Mouse (Mus musculus): ENCODE data around the gene Pex5l.

Gene Pex5l

DNA sequence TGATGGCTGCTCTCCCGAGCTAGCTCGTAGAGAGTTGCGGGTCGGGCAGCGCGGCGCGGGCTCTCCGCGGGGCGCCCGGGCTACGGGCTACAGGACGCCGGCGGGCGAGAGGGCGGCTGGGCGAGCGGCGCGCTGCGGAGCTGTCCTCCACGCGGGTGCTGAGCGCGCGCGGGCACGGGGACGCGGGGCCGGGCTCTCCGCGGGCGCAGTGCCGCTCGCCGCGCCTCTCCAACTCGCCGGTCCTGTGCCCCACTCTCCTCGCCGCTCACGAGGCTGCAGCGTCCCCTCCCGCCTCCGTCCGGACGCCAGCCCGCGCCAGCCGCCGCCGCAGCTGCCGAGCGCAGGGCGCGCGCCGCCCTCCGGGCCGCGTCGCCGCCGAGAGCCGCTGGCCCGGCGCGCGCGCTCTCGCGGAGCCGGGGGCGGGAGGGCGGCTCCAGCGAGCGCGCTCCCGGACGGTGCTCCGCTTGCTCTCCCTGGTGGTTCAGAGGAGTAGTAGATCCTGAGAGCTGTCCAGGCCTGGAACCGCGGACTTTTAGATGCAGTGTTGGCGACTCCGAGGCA lies at the start of gene Pex5l:
Pex5l (minus strand) TSS at position 347 of the 561 bp plus-strand sequence.
- peak; percentile 18 for DNase-seq

DNA sequence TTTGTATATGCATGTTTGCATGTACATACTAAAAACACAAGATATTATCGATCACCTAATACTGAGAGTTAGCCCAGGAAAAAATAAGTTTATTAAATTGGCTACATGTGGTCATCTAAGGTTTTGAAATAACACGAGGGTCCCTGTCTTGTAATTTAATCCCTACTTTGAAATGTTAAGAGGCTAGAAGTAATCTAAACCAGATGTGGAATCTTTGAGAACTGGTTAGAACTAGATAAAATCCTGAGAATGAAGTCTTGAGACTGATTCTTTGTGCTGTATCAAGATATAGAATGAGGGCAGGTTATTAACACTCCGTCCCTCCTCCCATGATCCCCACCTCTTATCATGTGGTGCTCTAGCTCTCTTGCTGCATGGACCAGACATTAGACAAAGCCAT lies 22.1 kb upstream of the Pex5l start:
- DNase-seq = no peak

DNA sequence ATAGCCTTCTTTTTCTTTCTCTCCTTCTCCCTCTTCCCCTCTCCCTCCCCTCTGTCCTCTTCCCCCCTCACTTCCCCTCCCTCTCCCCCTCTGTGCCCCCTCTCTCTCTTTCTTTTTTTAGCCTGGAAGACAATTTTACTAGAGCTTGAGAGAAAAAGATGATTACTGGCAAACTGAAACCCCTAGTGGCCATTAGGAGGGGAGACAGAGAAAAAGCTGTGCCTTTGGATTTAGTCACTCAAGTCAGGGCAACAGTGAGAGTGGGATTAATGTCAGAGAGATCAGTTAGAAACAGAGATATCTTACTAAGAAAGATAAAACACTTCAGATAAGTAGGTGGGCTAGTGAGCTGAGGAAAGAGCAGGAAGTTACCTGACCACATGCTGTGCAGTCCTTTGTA lies 20.8 kb upstream of the Pex5l start:
- no peak for DNase-seq

DNA sequence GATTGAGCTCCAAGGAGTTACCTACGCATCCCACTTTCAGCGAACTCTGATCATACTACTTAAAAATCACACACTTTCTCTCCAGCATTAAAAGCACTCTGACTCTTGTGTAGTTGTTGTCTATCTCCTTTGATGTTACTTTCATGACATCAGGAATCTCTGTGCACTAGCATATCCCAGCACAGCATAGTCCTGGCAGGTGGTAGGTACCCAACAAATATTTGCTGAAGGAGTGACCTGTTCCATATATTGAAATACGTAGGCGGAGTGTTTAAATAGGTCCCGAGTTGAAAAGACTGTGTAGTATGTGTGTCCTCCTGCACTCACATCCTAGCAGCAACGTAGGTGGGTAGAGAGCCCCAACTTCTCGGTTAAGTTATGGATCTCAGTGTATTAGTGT lies 545 bp upstream of the Pex5l start:
- DNase-seq = no peak

DNA sequence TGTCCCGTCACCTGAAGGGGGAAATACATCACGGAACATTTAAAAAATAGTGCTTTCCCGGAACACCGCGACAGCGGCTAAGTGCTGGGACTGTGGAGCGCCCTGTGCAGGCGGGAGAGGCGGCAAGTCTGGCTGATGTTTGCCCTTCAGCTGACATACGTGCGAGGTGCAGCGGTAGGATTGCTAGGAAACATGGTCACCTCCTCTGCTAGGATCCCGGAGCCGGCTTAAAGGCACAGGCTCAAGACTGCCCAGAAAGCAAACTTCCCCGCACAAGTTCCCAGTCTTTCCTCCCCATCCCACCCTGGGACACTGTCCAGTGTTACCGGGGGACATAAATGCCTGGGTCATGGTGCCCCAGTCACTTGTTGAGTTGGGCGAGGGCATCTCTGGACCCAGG lies 649 bp downstream of the Pex5l start:
- DNase-seq = peak; percentile 3

DNA sequence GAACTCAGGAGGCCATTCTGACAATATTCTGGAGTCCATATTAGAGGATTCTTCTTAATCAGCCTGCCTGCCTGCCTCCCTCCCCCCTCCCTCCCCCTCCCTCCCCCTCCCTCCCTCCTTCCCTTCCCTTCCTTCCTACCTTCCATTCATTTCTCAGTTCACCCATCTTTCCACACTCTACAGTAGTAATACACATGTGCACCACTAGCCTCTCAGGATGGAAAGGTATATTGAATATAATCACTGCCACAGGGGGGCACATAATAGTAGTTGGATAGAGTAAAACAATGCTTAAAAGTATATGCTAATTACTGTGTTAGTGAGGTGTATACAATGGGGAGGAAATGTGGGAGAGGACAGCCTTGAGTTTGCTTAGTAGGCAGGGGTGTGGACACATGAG lies 13.1 kb downstream of the Pex5l start:
- DNase-seq = no peak

DNA sequence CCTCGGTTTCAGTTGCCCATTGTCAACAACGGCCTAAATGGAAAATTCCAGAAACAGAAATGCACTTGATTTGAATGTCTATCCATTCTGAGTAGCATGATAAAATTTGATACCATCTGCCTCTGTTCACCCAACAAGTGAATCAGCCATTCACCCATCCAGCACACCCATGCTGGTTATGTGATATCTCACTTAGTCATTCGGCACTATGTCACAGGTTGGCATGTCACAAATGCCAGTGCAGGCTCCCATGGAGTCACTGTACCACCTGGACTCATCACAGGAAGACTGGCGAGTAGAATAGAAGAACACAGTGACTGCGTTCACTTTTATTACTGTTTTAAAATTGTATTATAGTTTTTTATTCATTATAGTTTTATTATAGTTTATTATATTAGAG lies 18.3 kb downstream of the Pex5l start:
- DNase-seq = no peak

DNA sequence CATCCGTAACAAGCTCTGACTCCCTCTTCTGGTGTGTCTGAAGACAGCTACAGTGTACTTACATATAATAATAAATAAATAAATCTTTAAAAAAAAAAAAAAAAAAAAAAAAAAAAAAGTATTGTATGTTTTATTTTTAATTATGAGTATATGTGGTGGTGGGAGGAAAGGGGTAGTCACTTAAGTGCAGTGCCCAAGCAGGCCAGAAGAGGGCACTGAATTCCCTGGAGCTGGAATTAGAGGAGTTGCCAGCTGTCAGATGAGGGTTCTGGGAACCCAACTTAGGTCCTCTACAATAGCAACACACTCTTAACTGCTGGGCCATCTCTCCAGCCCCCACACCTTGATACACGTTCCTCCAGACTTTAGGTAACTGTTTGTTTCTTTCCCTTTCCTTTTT lies 37.3 kb downstream of the Pex5l start:
- DNase-seq = no peak

DNA sequence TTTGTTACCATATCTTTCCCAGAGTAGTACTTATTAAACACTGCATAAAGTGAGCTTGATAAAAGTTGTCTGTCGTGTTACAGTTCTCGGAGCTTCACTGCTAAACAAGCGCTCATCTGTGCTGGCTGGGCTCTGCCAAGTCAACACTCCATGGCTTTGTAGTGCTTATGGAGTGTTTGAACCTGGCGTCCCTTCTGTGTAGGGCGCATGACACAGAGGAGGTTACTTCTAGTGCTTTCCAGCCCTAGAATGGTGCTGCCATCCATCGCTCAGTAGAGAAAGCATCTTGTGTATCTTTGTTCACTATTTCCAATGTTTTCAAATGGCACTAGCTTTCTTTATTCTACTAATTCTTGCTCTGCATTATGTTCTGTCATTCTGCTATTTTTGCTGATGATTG lies 39.5 kb downstream of the Pex5l start:
- no peak for DNase-seq

DNA sequence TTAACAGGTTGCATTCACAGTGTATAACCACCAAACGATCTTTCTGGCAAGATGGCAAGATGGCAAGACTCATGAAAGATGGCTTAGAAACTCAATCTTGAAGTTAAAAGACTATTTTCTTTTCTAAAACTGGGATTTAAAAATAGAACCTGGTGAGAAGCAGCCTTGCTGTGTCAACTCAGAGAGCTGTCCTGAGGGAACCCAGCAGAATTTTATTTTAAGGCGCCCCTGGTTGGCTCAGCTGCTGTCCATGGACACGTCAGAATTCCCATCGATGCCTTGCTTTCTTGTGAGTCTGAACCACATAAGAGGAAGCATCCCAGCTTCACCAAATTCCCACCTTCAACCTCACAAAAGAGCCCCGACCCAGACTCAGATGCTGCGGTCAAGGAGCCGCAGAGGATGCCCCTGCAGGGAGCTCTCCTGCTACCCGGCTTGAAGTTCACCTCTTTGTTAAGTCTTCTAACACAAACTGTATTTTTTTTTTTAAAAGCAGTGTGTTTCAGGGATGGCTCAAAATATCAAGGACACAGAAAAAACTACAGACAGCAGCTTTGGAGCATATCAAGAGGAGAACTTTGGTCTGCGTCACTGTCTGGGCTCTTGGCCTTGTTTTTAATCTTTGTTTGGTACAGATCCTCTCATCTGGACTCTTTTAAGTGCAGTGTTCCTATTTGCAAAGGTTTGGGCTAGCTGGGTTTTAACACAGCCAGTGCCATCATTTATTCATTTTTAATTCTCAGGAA lies 44.3 kb downstream of the Pex5l start:
- no peak for DNase-seq

DNA sequence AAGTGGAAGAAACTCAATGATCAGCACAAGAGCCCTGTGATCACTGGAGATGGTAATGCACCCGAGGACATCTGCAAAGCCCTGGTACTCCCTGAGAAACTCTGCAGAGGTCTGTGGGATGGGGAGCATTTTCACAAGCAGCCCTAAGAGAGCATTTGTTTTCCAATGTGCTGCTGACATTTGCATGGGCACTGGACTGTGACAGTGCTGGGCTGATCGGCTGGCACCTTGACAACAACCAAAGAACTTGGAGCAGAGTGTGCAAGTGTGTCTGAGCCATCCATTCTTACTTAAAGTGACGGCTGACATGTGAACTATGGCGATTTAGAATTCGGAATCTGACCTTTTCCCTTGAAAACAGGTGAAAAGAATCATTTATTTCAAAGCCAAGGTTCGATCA lies 49.4 kb downstream of the Pex5l start:
- no peak for DNase-seq

DNA sequence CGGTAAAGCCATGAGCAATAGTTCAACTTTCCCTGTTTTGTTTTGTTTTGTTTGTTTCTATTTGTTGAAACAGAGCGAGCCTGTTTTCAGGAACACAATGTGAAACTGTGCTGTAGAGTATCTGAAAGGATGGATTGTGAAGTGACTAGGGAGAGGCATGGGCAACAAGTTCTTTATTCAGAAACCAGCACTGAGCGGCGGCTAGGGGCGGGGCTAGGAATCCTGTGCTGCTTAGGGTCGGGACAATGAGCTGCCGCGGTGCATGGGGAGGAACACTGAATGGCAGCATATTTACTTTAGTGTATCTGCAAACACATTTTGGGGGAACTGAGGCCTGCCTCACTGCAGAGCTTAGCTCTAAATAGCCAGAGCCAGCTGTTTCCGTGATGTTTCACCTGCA lies 53.0 kb downstream of the Pex5l start:
- no peak for DNase-seq

DNA sequence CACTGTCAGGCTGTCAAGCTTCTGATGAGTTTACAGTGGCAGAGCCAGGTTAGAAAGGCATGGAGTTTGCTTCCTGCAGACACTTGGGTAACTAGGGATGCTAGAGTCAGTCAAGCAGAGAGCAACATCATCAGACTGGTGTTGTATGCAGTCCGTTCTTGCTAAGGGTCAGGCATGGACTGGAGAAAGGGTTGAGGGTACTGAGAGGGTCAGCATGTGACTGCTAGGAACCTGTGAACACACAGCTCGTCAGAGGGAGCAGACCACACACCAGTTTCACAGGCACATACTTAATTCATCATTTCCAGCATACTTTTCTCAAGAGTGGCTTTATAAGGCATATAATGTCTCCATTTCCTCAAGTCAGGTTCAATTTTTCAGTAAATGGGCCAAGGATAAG lies 53.6 kb downstream of the Pex5l start:
- no peak for DNase-seq

DNA sequence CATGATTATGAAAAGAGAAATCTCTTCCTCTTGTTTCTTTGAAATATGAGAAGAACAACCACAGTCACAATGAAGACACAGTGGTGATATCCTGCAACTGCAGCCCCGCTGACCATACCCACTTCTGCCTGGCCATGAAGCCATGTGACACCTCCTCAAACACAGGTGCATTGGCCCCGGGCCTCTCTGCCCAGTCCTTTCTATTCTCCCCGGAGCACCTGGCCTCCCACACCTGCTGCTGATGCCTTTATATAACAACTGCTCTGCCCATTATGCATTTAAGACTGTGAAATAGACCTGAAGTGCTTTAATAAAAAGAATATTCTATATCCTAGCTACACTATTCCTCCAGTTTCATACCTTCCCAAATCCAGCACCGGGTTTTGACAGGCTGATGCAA lies 54.8 kb downstream of the Pex5l start:
- no peak for DNase-seq

DNA sequence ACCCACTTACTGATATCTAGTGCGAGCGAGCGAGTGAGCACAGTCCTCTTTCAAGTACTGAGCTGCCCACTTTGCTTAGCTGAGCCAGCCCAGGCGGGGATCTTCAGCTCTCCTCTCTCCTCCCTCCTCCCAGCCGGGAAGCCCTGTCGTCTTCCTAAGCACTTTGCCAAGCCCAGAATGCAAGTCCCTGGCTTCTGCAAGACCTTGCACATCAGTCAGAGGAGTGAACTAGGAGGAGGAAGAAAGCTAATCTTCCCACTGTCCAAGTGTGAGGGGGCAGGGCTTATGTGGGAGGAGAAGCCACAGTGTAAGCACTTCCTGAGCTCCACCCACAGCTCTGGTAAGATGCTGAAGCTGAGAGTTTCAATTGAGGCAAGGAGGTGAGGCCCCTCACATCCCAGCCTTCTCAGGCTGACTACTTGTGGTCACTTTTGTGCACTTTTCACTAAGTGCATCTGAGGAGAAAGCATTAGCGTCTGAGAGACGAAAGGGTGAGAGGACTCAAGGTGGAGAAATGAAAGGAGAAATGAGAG lies 60.2 kb downstream of the Pex5l start:
- no peak for DNase-seq

DNA sequence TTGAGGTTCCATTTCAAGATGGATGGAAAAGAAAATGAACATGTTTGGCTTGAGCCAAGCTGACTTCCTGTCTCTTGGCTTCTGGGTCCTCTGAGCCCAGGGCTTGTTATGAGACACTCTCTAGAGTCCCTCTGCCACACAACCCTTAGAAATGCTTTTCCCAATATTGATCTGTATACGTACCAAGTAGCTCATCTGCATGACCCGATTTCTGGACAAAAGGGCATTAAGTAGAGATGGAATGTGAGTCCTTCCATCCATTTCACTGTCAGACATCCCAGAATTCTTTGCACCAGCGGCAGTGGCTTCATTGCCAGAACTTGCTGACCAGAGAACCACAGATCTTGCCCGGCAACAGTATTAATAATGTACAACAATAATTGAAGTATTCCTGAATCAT lies 61.3 kb downstream of the Pex5l start:
- no peak for DNase-seq

DNA sequence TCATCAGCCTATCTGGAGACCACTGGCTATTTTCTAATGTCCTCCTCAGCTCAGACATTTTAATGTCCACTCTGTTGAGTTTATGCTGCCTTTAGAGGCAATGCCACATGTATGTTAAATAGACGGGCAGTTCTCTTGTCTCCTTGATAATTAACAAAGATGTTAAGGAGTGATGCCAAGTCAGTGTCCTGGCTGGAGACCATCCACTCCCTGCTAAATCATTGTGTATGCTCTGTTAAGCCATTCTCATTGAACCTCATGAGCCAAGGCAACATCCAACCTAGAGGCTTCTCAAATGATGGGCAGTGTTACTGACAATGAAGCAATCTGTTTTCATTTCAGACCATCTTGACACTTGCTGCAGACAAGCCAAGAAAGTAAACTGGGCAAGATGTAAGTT lies 63.4 kb downstream of the Pex5l start:
- no peak for DNase-seq

DNA sequence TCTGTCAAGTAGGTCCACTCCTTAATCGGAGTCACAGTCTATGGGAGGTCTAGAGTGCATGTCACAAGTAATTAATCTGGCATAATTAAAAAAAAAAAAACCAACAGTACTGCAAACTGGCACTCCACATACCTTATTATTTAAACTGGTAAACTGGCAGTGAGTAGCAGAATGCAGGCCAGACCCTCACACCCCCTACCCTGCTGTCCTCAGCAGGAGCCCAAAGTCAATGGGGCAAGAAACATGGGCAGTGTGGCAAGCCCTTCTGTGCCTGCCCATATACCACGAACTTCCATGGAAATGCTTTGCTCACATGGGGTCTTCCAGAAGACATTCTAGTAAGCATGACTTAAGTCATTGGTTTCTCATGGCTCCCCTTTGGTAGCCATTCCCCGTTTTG lies 63.9 kb downstream of the Pex5l start:
- DNase-seq = no peak

DNA sequence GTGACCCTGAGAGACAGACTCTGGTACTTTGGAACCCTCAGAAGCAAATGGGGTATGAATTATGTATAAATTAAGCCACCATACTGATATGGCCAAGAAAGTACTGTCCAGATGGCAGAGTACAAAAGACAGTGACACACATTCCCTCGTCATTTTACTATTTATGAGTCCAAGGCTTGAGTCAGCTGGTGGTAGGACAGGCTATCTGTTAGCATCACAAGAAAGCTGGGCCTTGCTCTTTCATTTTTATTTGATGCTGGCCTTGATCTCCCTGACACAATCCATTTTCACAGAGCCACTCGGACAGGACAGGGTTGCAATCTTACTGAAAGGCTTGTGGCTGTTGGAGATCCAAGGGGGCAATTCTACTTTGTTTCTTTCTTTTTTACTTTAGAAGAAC lies 67.4 kb downstream of the Pex5l start:
- no peak for DNase-seq

DNA sequence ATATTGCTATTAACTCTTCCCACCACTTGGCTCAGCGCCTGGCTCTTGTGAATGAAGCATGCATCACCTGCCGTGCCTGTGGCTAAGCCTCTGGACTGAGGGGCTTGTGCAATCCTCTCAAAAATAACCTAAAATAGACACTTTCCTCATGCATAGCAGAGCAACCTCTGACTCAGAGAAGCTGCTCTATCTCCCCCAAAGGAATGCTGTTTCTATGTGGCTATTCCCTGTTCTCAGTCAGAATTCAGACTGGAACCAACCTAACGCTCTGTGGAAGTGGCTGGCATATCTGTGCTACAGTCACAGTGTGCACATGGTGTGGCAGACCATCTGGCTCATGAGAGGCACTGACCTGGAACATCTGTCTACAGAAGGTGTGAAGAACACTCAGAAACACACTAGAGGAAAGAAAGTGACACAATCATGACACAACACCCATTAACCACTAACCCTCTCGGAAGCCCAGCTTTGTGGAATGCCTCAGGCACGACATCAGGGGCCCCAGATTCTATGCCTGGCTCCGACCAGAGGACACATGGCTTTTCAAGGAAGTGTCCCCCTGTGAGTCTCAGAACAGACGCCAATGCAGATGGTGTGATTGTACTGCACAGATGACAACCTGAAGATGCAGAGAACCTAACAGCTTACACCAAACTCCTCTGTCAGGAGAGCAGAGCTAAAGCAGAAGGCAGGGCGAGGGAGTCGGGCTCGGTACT lies 68.6 kb downstream of the Pex5l start:
- no peak for DNase-seq

DNA sequence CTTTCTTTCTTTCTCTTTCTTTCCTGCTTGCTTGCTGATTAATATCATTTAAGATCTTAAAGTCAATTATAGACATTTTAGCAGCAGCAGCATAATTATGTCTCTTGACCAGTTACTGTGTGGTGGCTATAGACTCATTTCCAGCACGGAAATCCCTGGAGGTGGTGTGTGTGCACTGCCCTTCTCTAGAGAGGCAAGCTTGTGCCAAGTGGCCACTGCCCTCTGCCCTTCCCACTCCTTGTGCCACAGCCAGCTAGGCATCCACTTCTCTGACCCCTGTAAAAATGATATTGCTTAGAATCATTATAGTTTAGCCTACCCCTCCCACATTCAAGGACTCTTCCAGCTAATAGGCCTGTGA lies 69.2 kb downstream of the Pex5l start:
- DNase-seq = no peak

DNA sequence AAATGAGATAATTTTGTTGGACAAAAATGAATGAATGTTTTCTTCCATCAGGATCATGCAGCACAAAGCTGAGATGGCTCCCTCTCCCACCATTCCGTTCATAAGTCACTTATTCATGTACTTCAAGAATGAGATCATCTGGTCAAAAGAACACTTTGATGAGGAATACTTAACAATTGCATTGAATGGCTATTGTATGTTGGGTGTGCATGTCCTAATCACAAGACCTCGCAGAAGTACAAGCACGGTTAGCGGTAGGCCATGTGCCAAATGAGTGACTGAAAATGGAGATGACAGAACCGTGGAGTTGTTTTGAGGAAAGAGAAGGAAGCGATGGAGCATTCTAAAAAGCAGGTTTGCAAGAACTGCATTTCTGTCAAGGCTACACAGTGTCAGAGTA lies 72.3 kb downstream of the Pex5l start:
- DNase-seq = no peak

DNA sequence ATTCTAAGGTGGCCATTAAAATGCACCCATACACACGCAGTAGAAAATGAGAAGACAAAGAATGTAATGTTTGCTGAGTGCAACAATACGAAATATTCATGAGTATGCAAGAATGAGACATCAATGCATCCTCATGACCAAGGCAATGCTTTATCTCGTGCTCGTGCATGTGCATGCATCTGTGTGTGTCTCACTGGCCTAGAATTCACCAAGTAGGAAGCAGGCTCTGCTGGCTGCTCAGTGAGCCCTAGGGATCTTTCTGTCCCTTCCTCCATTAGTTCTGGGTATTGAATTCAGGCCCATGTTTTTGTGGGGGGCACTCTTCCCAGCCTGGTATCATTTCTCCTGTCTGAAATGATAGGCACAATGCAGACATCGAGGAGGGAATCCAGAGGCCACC lies 74.9 kb downstream of the Pex5l start:
- no peak for DNase-seq

DNA sequence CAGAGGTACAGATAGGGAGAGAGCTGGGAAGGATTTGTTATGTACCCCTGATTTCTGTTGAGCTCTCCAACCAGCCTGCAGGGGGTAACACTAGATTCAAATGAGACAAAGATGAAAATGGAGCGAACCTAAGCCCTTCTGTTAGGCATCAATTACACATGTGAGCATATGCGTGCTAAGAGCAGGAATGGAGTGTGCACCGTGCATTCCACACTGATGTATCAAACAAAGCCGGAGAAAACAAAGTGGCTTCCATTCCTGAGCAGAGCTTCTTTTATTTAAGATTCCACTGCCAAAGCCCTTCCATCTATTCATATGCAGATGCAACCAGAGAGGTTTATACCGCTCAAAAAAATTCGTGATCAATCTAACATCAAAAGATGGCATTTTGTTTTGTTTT lies 79.5 kb downstream of the Pex5l start:
- DNase-seq = no peak

All from cerebellum, adult 8-10 months (tissue).